Mouse (Mus musculus) MEL (cell line): ENCODE results near the gene 6820408C15Rik. TPM values are rescaled to one million over a fixed set of nuclear protein-coding genes. Genes with fewer than 3 reads are reported as not detected.

Experiments
- DNase-seq: peaks from one replicate; pipeline ENCODE4 v3.0.0; 2011; ENCODE audit warnings: low read depth, low spot score
- H3K27ac ChIP-seq: 2 replicates; pipeline ENCODE4 v1.5.1; 2012; ENCODE audit warnings: low read depth, mild to moderate bottlenecking, control low read depth, low read length, moderate library complexity; ENCODE audit not compliant: control insufficient read depth
- H3K27me3 ChIP-seq, 2 experiments: fragments of 150-350 bp in 1 of 2; sonication (generic) in 1 of 2; 2 replicates each; pipeline ENCODE4 v1.6.1; 2012; ENCODE audit warnings: low read length in 2 of 2, mild to moderate bottlenecking in 2 of 2, improper control_type of control experiment in 1 of 2, moderate library complexity in 1 of 2; ENCODE audit not compliant: insufficient read depth in 2 of 2, control insufficient read depth in 1 of 2
- H3K36me3 ChIP-seq, 2 experiments: 2 replicates each; pipeline ENCODE4 v1.6.1; 2012 to 2014; ENCODE audit warnings: low read length in 2 of 2, improper control_type of control experiment in 1 of 2, inconsistent platforms in 1 of 2, mild to moderate bottlenecking in 1 of 2; ENCODE audit not compliant: insufficient read depth in 2 of 2, control insufficient read depth in 1 of 2
- H3K4me1 ChIP-seq, 2 experiments: fragments of 150-350 bp in 1 of 2; sonication (generic) in 1 of 2; 2 replicates each; pipeline ENCODE4 v1.6.1; 2012; ENCODE audit warnings: low read length in 2 of 2, improper control_type of control experiment in 1 of 2, mild to moderate bottlenecking in 1 of 2; ENCODE audit not compliant: insufficient read depth in 2 of 2, control insufficient read depth in 1 of 2
- H3K4me3 ChIP-seq, 2 experiments: fragments of 150-350 bp in 1 of 2; sonication (generic) in 1 of 2; 2 replicates each; pipeline ENCODE4 v1.5.1; 2012; ENCODE audit warnings: low read depth in 2 of 2, low read length in 2 of 2, mild to moderate bottlenecking in 2 of 2, moderate library complexity in 2 of 2, control low read depth in 1 of 2, improper control_type of control experiment in 1 of 2; ENCODE audit not compliant: control insufficient read depth in 1 of 2, insufficient read depth in 1 of 2
- H3K79me2 ChIP-seq: 2 replicates; pipeline ENCODE4 v1.6.1; 2012; ENCODE audit warnings: mild to moderate bottlenecking, low read length, moderate library complexity; ENCODE audit not compliant: control insufficient read depth, poor library complexity, insufficient read depth
- H3K9ac ChIP-seq: 2 replicates; pipeline ENCODE4 v1.6.1; 2012; ENCODE audit warnings: low read depth, mild to moderate bottlenecking, control low read depth, low read length, moderate library complexity; ENCODE audit not compliant: control insufficient read depth, poor library complexity, severe bottlenecking
- H3K9me3 ChIP-seq: fragments of 150-350 bp; sonication (generic); replicated peaks from 2 replicates; pipeline ENCODE4 v1.6.1; 2012; ENCODE audit warnings: mild to moderate bottlenecking, low read length, improper control_type of control experiment, moderate library complexity; ENCODE audit not compliant: insufficient read depth
- CTCF ChIP-seq, 3 experiments: IDR thresholded peaks in 2 of 3; conservative IDR thresholded peaks in 1 of 3; 2 replicates each; pipeline ENCODE4 v1.5.1; 2011 to 2012; ENCODE audit warnings: low read length in 3 of 3, low read depth in 2 of 3, mild to moderate bottlenecking in 2 of 3, improper control_type of control experiment in 1 of 3, inconsistent platforms in 1 of 3, mixed read lengths in 1 of 3, moderate library complexity in 1 of 3; ENCODE audit not compliant: control insufficient read depth in 1 of 3, insufficient read depth in 1 of 3, poor library complexity in 1 of 3, severe bottlenecking in 1 of 3
- EP300 ChIP-seq, 2 experiments: IDR thresholded peaks; 2 replicates each; pipeline ENCODE4 v1.6.1; 2011; ENCODE audit warnings: improper control_type of control experiment in 2 of 2, low read length in 2 of 2, low read depth in 1 of 2, mild to moderate bottlenecking in 1 of 2
- ETS1 ChIP-seq: IDR thresholded peaks from 2 replicates; pipeline ENCODE4 v1.6.1; 2012; ENCODE audit warnings: low read depth, mild to moderate bottlenecking, inconsistent platforms, low read length, improper control_type of control experiment, moderate library complexity
- GATA1 ChIP-seq: IDR thresholded peaks from 2 replicates; pipeline ENCODE4 v1.6.1; 2011; ENCODE audit warnings: low read depth, low read length, improper control_type of control experiment
- HCFC1 ChIP-seq: IDR thresholded peaks from 2 replicates; pipeline ENCODE4 v1.6.1; 2012; ENCODE audit warnings: low read depth, mild to moderate bottlenecking, inconsistent platforms, low read length, improper control_type of control experiment, moderate library complexity
- JUND ChIP-seq: IDR thresholded peaks from 2 replicates; pipeline ENCODE4 v1.6.1; 2011; ENCODE audit warnings: low read depth, mild to moderate bottlenecking, improper control_type of control experiment, low read length
- MAX ChIP-seq: IDR thresholded peaks from 2 replicates; pipeline ENCODE4 v1.6.1; 2011; ENCODE audit warnings: low read length, improper control_type of control experiment
- MAZ ChIP-seq: IDR thresholded peaks from 2 replicates; pipeline ENCODE4 v1.6.1; 2012; ENCODE audit warnings: low read depth, mild to moderate bottlenecking, inconsistent platforms, low read length, improper control_type of control experiment
- MXI1 ChIP-seq: IDR thresholded peaks from 2 replicates; pipeline ENCODE4 v1.6.1; 2011; ENCODE audit warnings: mild to moderate bottlenecking, low read depth, low read length, improper control_type of control experiment
- MYC ChIP-seq: IDR thresholded peaks from 2 replicates; pipeline ENCODE4 v1.6.1; 2011; ENCODE audit warnings: low read depth, mild to moderate bottlenecking, low read length, improper control_type of control experiment, moderate library complexity
- NELFE ChIP-seq: IDR thresholded peaks from 2 replicates; pipeline ENCODE4 v1.6.1; 2011; ENCODE audit warnings: low read depth, low read length, improper control_type of control experiment
- NRF1 ChIP-seq: IDR thresholded peaks from 2 replicates; pipeline ENCODE4 v1.6.1; 2014; ENCODE audit warnings: low read depth, mild to moderate bottlenecking, inconsistent platforms, low read length, improper control_type of control experiment, moderate library complexity; ENCODE audit not compliant: poor library complexity, insufficient read depth, severe bottlenecking
- POLR2A ChIP-seq, 2 experiments: IDR thresholded peaks; 2 replicates each; pipeline ENCODE4 v1.6.1; 2011 to 2012; ENCODE audit warnings: low read length in 2 of 2, mild to moderate bottlenecking in 2 of 2, control low read depth in 1 of 2, improper control_type of control experiment in 1 of 2, low read depth in 1 of 2, moderate library complexity in 1 of 2; ENCODE audit not compliant: control insufficient read depth in 1 of 2, insufficient read depth in 1 of 2, poor library complexity in 1 of 2
- RAD21 ChIP-seq: IDR thresholded peaks from 2 replicates; pipeline ENCODE4 v1.6.1; 2011; ENCODE audit warnings: mild to moderate bottlenecking, low read depth, low read length, improper control_type of control experiment
- SIN3A ChIP-seq: IDR thresholded peaks from 2 replicates; pipeline ENCODE4 v1.6.1; 2012; ENCODE audit warnings: low read length, improper control_type of control experiment, inconsistent platforms
- SMC3 ChIP-seq: IDR thresholded peaks from 2 replicates; pipeline ENCODE4 v1.6.1; 2011; ENCODE audit warnings: low read depth, low read length, improper control_type of control experiment
- TBP ChIP-seq: IDR thresholded peaks from 2 replicates; pipeline ENCODE4 v1.8.0; 2011; ENCODE audit warnings: low read depth, low read length, improper control_type of control experiment
- TCF12 ChIP-seq: IDR thresholded peaks from 2 replicates; pipeline ENCODE4 v1.6.1; 2014; ENCODE audit warnings: low read depth, mild to moderate bottlenecking, inconsistent platforms, low read length, improper control_type of control experiment, moderate library complexity
- UBTF ChIP-seq: IDR thresholded peaks from 2 replicates; pipeline ENCODE4 v1.6.1; 2012; ENCODE audit warnings: low read depth, mild to moderate bottlenecking, inconsistent platforms, low read length, improper control_type of control experiment, moderate library complexity, borderline replicate concordance; ENCODE audit not compliant: insufficient read depth
- ZKSCAN1 ChIP-seq: IDR thresholded peaks from 2 replicates; pipeline ENCODE4 v1.6.1; 2012; ENCODE audit warnings: low read depth, mild to moderate bottlenecking, inconsistent platforms, low read length, improper control_type of control experiment, moderate library complexity
- polyA plus RNA-seq, 2 experiments: library from polyadenylated mRNA; stranded (reverse) in 1 of 2; unstranded in 1 of 2; fragments of >175 nt in 1 of 2; fragments of >200 nt in 1 of 2; gene quantifications; 2 replicates each; pipeline versions ENCODE4 v1.2.1 to v1.2.4; 2012; ENCODE audit warnings: low replicate concordance in 2 of 2, low read depth in 1 of 2; ENCODE audit not compliant: insufficient read length in 2 of 2, insufficient read depth in 1 of 2, missing spikeins in 1 of 2
- total RNA-seq: library from RNA; depleted of rRNA; stranded (reverse); fragments of 300-350 nt; gene quantifications from 2 replicates; pipeline ENCODE4 v1.2.3, GENCODE M21; 2012

Gene 6820408C15Rik
- total and polyA plus RNA-seq, 3 experiments = 0.08 to 0.31 TPM; not detected in 1

DNA sequence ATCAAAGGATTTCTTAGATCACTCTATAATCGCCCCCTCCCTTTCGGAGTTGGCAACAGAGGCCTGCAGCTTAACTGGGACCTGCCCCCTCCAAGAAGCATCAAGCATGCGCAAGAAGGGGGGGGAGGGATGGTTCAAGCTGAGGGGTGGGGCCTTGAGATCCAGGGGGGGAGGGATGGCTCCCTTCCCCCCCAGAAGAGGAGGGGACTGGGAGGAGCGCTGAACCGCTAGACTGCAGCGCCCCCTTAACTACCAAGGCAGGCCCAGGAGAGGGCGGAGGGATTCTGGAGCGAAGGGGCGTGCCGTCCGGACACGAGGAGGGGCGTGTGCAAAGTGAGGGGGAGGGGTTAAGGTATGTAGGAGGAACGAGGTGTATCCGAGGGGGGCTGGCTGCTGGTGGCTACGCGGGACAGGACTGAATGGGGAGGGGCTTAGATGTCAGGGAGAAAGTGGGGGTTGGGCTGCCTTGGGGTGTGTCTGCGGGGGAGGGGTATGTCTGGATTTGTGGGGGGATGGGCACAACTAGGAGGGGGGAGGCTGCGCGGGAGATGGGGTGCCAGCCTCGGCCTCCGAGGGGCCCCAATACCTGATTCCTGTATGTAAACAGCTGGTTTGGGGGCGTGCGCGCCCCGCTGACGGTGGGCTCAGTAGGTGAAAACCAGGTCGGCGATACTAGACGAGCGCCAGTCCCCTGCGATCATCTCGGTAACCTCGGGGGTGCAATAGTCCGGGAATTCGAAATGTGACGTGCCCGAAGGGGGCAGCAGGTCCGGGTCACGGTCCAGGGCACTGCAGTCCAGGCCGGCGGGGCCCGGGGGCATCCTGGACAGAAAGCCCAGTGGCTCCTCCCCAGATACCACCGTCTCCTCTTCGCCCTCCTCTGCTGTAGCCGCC lies 19.0 kb upstream of the 6820408C15Rik start (continued):
- 0 out of 4 replicates have a peak, but pooled peaks of 1 of the 2 experiments have one; percentile 37 for TF ChIP-seq EP300 (IDR thresholded peaks at IDR 0.05; ENCODE audit: low read depth in 1 of 2, low read length in 2 of 2)
- TF ChIP-seq SMC3 = no peak
- TF ChIP-seq MAZ = peak; percentile 93
- peak; percentile 61; the same call in 1 of the 2 replicates for TF ChIP-seq ETS1

- peak; percentile 63 for TF ChIP-seq MAX
- TF ChIP-seq NELFE = peak; percentile 39; the same call in 1 of the 2 replicates
- TF ChIP-seq MYC = peak; percentile 41; the same call in 1 of the 2 replicates
- TF ChIP-seq ETS1 = no peak
- peak; percentile 29 to 52; a peak in 1 of 4 replicates for TF ChIP-seq POLR2A (IDR thresholded peaks at IDR 0.05; ENCODE audit: control insufficient read depth in 1 of 2, insufficient read depth in 1 of 2, low read depth in 1 of 2, low read length in 2 of 2, poor library complexity in 1 of 2)
- TF ChIP-seq MXI1 = peak; percentile 94
- TF ChIP-seq NRF1 = no peak
- no peak for TF ChIP-seq TBP
- TF ChIP-seq CTCF (IDR thresholded peaks at IDR 0.05 in 2 of 3, conservative IDR thresholded peaks at IDR 0.05 in 1 of 3; ENCODE audit: control insufficient read depth in 1 of 3, insufficient read depth in 1 of 3, low read depth in 2 of 3, low read length in 3 of 3, poor library complexity in 1 of 3, severe bottlenecking in 1 of 3) = peak in 1 of 3 experiments; percentile 2; a peak in 1 of 6 replicates
- TF ChIP-seq RAD21 = no peak
- TF ChIP-seq MAZ = no peak
- no peak for TF ChIP-seq ZKSCAN1
- TF ChIP-seq JUND = no peak
- peak; percentile 68; the same call in 1 of the 2 replicates for TF ChIP-seq UBTF
- peak; percentile 66 for TF ChIP-seq HCFC1
- TF ChIP-seq SIN3A = peak; percentile 43
- no peak for TF ChIP-seq GATA1
- 0 out of 2 replicates have a peak, but pooled peaks have one; percentile 21 for TF ChIP-seq TCF12
- Histone ChIP-seq H3K36me3 (peaks cover 0 to 6% of the 10 kb centered on the region in 2 experiments; a peak in 1 of 4 replicates), H3K27ac (peak overlapping the region; percentile 86), H3K9me3 (no peaks in the 10 kb centered on the region), H3K27me3 (no peaks in the 10 kb centered on the region), H3K9ac (peak overlapping the region; percentile 95), H3K4me3 (peak overlapping the region; percentile 85), H3K4me1 (peaks cover 2 to 25% of the 10 kb centered on the region in 2 experiments), H3K79me2 (peaks cover 14% of the 10 kb centered on the region)
- peak; percentile 84 for DNase-seq
Observed at GRCm38 (mm10) chr2:152397004-152397589, 18.3 kb upstream of the 6820408C15Rik start.
